Mouse (Mus musculus) gastrocnemius, postnatal 36 days (tissue): Measurements from ENCODE around the gene B4gat1. TPM values are rescaled to one million over a fixed set of nuclear protein-coding genes. Genes with fewer than 3 reads are reported as not detected.

Source experiments
- DNase-seq, 2 experiments: peaks; one replicate each; pipeline ENCODE4 v3.0.0; 2022
- intact Hi-C: fragments of 180-260 bp; cut with DNase I; formaldehyde crosslinking; loops from one replicate; pipeline ENCODE4 v1.15.1; 2025
- total RNA-seq, 2 experiments: library from RNA; stranded (reverse); gene quantifications; 2 replicates each; pipeline ENCODE4 v1.2.3; 2021

The B4gat1 gene
- total RNA-seq, 2 experiments from 2014 or later: 20.5 to 20.8 TPM

DNA sequence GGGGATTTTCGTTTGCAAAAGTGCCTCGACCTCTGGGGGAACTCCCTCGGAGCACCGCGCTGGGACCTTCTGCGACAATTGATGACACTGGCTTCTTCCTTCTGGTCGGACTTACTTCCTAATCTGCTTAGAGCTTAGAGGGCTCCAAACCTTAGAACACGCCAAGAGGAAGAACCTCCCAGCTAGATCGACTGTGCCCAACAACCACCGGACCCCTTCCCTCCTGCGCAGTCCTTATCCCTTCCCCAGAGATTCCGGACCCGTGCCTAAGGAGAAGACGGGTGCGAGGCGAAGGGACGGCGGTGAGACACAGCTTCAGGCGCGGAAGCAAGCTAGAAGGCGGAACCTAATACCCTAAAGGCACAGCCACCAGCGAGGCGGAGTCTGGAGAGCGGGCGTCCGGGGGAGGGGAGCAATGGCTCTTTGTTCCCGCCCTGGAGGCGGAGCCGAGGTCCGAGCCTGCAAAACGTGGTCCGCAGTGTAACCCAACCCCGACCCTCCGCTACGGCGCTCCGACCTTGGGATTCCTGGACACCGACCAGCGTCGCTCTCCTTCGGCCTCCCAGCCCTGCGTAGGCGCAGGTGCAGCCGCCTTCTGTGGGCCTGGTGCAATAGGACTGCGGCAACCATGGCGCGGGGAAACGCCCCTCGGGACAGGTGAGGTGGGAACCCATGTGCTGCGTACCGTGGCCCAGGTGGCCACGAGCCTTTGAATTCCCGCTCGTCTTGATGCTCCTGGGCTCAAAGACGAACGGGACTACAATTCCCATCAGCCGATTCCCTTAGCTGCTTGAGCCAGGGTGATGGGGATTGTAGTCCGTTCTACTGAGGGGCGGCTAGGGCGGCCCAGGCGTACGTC is 14.8 kb upstream of the B4gat1 start, which contains the start of gene Slc29a2:
Gene Slc29a2, plus strand, starts transcription at position 240 of the 859 bp plus-strand sequence.
- intact Hi-C loops: no loop called here
- peak; percentile 84 to 91 for DNase-seq

DNA sequence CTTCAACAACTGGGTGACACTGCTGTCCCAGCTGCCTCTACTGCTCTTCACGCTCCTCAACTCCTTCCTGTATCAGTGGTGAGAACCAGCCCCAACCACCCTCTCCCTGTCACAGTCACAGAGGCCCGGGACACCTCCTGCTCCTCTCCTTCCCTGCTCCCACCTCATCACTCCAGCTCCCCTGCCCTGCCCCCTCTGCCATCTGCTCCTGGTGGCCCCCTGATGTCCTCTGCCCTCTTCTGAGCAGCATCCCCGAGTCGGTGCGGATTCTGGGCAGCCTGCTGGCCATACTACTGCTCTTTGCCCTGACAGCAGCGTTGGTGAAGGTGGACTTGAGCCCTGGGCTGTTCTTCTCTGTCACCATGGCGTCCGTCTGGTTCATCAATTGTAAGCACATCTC is 12.5 kb upstream of the B4gat1 start:
- intact Hi-C loops: no loop called here
- no peak for DNase-seq

DNA sequence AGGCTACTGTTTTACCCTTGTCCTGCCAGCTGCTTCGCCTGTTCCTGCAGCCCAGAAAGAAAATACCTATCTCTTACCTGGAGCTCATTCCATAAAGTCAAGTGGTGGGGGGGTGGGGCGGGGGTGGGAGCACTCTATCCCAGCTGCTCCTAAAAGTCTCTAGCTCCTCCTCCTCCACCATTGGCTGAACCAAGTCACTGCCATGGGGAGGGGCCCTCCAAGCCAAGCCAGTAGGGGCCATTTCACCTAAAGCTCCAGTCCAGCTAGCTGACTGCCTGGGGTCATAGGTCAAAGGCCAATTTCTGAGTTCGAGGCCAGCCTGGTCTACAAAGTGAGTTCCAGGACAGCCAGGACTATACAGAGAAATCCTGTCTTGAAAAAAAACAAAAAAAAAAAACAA is 5.9 kb upstream of the B4gat1 start:
- intact Hi-C loops: no loop called here
- DNase-seq: no peak

DNA sequence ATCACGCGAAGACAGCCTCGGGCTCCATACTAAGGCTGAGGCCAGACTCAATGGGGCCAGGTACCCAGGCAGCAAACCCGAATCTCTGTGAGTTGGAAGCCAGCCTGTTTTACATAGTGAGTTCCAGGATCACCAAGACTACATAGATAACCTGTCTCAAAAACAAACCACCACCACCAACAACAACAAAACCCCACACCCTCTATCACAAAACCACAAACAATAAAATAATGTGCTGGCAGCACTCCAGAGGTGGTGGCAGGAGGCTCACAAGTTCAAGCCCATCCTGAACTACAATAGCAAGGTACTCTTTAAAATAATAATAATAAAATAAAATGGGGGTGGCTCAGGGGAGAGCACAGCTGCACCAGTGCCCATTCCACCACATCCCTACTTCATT is 2.0 kb upstream of the B4gat1 start:
- DNase-seq: no peak
- intact Hi-C loops: no loop called here

DNA sequence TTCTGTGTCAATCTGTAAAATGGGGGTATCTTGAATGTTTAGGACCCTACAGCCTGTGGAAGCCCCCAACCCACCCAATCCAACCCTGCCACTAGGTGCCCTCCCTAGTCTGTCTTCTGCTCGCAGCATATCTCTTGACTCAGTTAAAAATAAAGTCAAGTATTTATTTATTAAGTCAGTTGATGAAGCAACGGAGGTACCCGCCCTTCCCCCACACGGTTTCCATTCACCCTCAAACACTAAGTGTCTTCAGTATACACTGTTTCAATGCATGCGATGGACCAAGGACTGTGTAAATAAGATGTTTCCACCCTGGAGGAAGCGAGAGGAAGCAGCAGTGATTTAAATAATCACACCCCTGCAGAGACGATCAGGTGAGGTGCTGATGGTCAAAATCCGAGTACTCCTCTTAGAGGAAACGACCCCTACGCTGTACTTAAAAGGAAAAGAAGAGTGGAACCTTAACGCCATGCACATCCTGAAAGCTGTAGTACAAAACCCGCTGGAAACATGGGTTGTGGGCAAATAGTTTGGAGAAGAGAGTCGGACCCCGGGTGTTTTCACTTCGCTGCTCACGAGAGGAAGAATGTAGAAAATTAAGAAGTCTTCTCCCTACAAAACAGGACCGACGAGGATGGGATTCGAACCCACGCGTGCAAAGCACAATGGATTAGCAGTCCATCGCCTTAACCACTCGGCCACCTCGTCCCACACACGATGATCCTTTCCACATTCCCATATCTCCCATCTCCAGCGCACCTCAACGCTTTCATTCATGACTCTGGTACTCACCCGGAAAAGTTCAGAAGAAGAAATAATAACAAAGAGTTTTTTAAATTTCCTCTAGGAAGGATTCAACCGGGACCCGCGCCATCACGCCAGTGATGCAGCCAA is 701 bp upstream of the B4gat1 start:
- intact Hi-C loops: no loop called here
- DNase-seq: peak; percentile 74 to 76

DNA sequence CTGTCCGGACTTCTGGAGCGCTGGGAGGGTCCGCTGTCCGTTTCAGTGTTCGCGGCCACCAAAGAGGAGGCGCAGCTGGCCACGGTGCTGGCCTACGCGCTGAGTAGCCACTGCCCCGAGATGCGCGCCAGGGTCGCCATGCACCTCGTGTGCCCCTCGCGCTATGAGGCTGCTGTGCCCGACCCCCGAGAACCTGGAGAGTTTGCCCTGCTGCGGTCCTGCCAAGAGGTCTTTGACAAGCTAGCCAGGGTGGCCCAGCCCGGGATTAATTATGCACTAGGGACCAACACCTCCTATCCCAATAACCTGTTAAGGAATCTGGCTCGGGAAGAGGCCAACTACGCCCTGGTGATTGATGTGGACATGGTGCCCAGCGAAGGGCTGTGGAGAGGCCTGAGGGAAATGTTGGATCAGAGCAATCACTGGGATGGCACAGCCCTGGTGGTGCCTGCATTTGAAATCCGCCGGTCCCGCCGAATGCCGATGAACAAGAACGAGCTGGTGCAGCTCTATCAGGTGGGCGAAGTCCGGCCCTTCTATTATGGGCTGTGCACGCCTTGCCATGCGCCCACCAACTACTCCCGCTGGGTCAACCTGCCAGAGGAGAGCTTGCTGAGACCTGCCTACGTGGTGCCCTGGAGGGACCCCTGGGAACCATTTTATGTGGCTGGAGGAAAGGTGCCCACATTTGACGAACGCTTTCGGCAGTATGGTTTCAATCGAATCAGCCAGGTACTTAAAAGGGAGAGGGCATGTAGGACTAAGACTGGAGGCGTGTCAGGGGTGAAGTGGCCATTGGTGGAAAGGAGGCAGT is 882 bp downstream of the B4gat1 start:
- DNase-seq: peak in 1 of 2 experiments; percentile 20
- intact Hi-C loops: no loop called here

DNA sequence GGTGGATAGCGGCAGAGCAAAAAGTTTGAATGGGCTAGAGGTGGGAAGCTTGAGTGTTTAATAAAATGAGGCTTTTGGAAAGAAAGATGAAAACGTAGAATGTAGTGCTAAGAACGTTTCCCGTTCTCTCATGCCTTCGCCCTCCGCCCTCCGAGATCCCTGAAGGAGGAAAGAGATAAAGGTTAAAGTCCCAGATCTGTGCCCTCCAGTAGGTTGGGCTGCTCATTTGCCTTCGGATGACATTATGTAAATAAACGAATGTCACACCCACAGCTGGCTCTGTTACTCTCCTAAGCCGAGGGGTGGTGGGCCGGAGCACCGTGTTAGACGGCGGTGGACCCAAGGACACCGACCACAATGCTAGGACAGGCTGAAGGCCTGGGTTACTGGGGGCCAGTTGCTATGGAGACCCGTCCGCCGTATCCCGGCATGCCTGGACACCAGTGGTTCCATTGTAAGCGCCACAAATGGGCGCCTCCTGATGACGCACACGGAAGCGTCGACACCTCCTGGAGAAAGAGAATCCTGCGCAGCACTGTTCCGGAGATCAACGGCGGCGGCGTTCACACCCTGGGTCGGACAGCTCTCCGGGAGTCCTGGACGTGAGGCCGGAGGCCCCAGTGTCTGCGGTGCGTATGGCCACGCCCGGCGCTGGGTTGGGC is 2.4 kb downstream of the B4gat1 start, which contains the start of gene Brms1:
Gene Brms1, plus strand, starts transcription at position 493 of the 662 bp plus-strand sequence.
- intact Hi-C loops: no loop called here
- DNase-seq: peak; percentile 85 to 86

DNA sequence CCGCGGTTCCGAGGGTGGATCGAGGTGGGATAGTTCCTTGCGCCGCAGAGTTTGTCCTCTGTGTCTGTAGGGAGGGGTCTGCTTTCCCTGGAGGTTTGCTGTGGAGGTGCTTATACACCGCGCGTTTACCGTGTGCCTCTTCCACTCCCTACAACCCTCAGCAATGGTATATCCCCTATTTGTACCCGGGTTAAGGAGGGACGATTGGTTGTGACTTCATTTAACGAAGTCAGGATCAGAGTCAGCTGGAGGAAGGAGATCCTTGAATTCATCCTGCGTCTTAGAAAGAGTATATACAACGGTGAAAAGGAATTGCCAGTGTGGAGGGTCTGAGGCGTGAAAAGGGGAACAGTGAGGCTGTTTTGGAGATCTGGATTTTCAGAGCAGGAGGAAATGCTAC is 3.0 kb downstream of the B4gat1 start:
- no peak for DNase-seq
- intact Hi-C loops: no loop called here

DNA sequence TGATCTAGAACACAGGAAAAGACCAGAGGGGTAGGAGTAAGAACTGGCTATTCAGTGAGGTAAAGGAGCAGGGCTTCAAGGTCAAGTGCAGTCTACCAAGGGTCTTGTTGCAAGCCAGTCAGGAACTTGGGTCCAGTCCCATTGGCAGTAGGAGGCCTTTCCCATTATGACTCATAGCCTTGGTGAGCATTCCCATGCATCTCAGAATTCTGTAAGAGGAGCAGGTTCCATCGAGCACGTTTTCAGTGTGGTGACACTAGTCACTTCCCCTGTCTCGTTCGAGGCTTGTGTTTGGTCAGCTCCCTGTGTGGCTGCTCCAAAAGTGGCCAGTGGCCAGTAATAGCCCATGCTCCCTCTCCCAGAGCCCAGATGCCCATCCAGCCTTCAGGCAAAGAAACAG is 6.9 kb downstream of the B4gat1 start:
- DNase-seq: no peak
- intact Hi-C loops: no loop called here

DNA sequence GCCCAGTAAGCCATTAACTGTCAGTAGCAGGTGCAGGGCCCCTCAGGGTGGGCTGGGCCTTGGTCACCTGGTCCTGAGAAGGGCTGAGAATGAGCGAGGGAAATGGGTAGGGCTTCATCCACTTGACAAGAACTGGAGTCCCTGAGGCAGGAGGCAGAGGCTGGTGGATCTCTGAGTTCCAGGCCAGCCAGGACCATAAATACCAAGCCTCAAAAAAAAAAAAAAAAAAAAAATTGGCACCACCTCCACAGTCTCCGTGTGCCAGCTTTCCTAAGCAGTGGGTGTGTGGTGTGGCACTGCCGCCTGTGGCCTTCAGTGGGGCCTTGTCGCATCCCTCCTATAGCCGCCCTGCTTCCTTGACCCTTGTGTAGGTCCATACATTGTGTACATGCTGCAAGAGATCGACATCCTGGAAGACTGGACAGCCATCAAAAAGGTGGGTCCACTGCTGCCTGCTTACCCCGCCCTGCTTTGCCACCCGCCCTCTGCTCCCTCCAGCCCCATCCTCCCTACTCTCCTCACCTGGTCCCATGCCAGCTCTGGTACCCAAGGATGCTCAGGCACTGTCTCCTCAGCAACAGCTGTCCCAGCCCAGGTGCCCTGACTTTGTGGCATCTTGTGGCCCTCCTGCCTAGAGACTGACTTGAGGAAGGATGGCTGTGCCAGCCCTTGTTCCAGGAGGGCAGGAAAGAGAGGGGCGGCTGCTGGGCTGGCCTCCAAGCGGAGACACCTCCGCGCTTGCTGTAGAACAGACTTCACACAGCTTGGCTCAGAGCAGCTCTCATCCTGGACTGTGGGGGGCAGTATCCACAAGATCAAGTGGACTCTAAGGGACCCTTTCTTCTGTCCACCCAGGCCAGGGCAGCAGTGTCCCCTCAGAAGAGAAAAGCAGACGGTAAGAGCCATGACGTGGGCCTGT is 9.8 kb downstream of the B4gat1 start:
- intact Hi-C loops: no loop called here
- no peak for DNase-seq

DNA sequence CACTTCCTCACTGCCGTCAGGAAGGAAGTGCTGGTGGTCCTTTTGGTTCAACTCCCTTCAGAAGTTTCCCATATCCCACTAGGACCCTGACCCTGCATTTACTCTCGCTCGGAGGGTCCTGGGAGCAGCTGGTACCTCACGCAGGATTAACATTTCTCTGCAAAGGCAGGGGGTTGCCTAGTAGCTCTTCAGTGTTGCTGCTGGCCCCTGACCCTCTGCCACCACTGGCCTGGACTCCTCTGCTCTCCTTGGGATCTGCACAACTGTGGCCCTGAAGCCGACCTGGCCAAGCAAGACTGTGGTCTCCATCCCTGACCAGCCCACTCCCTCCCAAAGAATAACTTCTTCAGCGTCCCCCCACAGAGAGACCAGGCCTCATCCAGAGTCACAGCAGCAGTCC is 10.7 kb downstream of the B4gat1 start:
- intact Hi-C loops: no loop called here
- DNase-seq: no peak

DNA sequence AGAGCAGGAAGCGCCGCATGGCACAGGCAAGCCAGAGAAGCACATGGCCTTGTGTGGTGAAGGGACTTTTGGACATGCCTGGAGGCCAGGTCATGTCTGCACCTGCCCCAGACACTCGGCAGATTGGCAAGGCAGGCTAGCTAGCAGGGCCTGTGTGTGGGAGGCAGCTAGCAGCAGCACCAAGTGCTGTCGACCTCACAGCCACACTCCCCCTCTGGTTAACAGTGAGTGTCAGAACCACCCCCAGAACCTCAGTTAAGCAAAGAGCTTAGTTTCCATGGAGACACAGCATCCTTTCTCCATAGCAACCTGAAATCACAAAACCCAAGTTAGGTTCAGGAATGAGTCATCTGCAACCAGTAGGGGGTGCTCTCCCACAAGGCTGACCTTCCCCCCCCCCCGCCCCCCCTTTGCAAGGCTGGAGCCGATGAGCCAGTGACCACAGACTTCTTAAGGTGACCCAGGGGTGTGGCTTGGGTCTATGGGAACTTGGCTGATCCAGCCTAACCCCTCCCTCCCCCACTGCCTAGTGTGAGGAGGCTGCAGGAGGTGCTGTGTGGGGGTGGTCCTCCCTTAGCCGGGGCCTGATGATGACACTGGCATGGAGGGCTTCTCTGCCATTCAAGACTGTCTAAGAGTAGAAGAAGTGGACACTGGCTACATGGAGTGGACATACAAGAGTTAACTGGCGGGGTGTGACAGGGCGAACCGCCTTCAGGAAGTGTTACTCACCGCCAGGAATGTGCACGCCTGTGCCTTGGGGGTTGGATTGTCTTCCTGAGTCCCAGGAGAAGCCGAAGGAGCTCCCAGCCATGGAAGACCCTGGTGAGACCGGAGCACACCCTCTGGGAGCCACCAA is 11.7 kb downstream of the B4gat1 start, which contains the start of gene Rin1:
Gene Rin1, plus strand, starts transcription at position 435 of the 859 bp plus-strand sequence.
- DNase-seq: peak in 1 of 2 experiments; percentile 43
- intact Hi-C loops: no loop called here

DNA sequence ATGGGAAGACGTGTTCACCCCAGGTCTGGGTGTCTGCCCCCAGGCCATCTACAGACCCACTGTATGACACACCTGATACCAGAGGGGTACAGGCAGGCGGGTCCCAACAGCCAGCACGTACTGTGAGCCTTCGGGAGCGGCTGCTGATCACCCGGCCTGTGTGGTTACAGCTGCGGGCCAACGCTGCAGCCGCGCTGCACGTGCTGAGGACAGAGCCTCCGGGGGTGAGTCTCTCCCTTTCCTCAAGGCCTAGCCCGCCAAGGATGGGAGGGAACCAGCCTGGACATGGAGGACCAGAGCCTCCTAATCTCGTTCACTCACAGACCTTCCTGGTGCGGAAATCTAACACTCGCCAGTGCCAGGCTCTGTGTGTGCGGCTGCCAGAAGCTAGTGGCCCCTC is 12.4 kb downstream of the B4gat1 start:
- intact Hi-C loops: no loop called here
- DNase-seq: no peak

DNA sequence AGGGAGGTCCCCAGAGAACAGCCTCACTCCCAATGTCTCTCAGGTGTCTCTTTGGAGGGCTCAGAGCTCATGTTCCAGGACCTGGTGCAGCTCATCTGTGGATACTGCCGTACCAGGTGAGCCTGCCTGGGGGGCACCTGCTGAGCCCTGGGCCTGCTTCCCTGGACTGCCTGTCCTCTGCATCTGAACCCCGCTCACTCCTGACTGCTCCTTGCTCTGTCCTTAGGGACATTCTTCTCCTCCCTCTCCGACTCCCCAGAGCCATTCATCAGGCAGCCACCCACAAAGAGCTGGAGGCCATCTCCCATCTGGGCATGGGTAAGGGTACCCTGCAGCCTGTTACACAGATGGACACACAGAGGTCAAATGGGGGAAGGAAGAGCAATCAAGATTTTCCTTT is 12.9 kb downstream of the B4gat1 start:
- DNase-seq: no peak
- intact Hi-C loops: no loop called here

DNA sequence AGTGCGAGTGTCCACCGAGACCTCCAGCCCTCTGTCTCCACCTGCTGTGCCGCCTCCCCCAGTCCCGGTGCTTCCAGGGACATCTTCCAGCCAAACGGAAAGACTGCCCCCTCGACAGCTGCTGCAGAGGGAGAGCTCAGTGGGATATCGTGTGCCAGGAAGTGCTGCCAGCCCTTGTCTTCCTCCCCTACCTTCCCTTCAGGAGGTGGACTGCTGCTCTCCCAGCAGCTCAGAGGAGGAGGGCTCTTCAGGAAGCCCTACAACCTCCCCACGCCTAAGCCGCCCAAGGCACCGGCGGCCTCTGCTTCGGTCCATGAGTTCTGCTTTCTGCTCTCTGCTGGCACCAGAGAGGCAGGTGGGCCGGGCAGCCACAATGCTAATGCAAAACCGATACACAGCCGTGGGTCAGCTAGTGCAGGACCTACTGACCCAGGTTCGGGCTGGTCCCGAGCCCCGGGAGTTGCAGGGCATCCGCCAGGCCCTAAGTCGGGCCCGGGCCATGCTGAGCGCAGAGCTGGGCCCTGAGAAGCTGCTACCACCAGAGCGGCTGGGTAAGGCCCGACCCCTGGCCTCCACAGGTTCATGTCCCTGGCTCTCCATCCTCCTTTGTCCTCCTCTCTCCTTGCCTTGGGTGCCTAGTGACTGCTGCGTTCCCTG is 13.7 kb downstream of the B4gat1 start:
- intact Hi-C loops: no loop called here
- DNase-seq: no peak

DNA sequence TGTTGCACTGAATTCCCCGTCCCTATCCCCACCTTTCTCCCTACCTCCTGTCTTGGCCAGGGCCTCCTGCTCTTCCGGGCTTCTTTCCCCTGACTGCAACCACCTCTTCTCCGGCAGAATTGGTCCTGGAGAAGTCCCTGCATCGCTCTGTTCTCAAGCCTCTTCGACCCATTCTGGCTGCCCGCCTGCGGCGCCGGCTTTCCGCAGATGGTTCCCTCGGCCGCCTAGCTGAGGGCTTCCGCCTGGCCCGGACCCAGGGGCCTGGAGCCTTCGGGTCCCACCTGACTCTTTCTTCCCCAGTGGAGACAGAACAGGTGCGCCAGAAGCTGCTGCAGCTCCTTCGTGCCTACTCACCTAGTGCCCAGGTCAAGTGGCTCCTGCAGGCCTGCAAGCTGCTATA is 14.2 kb downstream of the B4gat1 start:
- intact Hi-C loops: no loop called here
- DNase-seq: no peak

DNA sequence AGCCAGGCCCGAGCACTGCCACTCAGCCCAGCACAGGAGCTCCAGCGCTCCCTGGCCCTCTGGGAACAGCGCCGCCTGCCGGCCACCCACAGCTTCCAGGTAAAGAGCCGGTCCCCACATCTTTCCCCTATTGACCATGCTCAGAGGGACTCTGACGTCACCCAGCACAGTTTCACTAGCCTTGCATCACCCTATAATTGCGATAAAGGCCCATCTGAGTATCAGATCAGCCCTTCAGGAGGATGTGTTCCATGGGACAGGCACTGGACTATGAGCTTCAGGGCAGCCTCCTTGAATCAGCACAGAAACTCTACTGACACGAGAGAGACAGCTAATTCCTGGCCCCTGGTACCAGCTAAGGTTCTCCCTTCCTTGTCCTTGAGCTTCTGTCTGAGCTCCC is 15.3 kb downstream of the B4gat1 start:
- no peak for DNase-seq
- intact Hi-C loops: no loop called here
